Mouse (Mus musculus) small intestine, adult 2 months (tissue): ENCODE measurements around the gene Cldn15.

Source experiments
- CTCF ChIP-seq: fragments of 200-500 bp; IDR thresholded peaks from 2 replicates; pipeline ENCODE4 v1.5.1; 2012; ENCODE audit warnings: low read depth, mild to moderate bottlenecking, control low read depth, inconsistent platforms, low read length, moderate library complexity, mixed read lengths; ENCODE audit not compliant: insufficient replicate concordance, insufficient read length; ENCODE audit errors: extremely low read depth
- POLR2A ChIP-seq: fragments of 200-500 bp; IDR thresholded peaks from 2 replicates; pipeline ENCODE4 v1.6.1; 2012; ENCODE audit warnings: low read depth, mild to moderate bottlenecking, control low read depth, inconsistent platforms, low read length, moderate library complexity

GRCm38 (mm10) chr5:136982338-136982930 is 16.0 kb downstream of the Cldn15 start:
- TF ChIP-seq CTCF (peak; percentile 42; the same call in 1 of the 2 replicates), POLR2A (no peak)
